Mouse (Mus musculus): Measurements from ENCODE around the gene Wrnip1. TPM values are rescaled to one million over a fixed set of nuclear protein-coding genes. Genes with fewer than 3 reads are reported as not detected.
A peak's percentile ranks its signal among the peaks of the same experiment; 100 is the strongest.

Gene Wrnip1
- polyA plus RNA-seq, 1 experiment from 2014 or later: 15.6 TPM

GRCm38 (mm10) chr13:32802259-32803081 lies 632 bp downstream of the Wrnip1 start, which contains the start of gene D930007J09Rik:
Gene D930007J09Rik (minus strand): TSS chr13:32802849.
- peaks cover 10% of the 10 kb centered on the region for H3K36me3 ChIP-seq (ENCODE audit: control insufficient read depth, insufficient read depth)
- H3K27ac ChIP-seq (ENCODE audit: low read depth, low read length): peak within 1 kb of the TSS; percentile 74
- under 1% methylated on average over 94 of the region's 95 CpGs for WGBS
- H3K9me3 ChIP-seq (ENCODE audit: control insufficient read depth): no peaks in the 10 kb centered on the region
- H3K27me3 ChIP-seq (replicated peaks; ENCODE audit: control insufficient read depth, insufficient read depth, low read length): no peaks in the 10 kb centered on the region
- no peaks in the 10 kb centered on the region for H3K4me1 ChIP-seq (replicated peaks; ENCODE audit: control insufficient read depth, insufficient read depth, low read length)
- no peak for TF ChIP-seq CTCF (IDR thresholded peaks at IDR 0.05; ENCODE audit: low read depth)
- peak within 1 kb of the TSS; percentile 76 for H3K4me2 ChIP-seq (replicated peaks; ENCODE audit: low read depth)
- H3K9ac ChIP-seq (ENCODE audit: low read depth, low read length): peak within 1 kb of the TSS; percentile 72
- peak; percentile 53 for ATAC-seq
- peak within 1 kb of the TSS; percentile 75 for H3K4me3 ChIP-seq (ENCODE audit: low read depth, low read length)

- H3K4me1 ChIP-seq (replicated peaks; ENCODE audit: control insufficient read depth, insufficient read depth, low read length): no peaks in the 10 kb centered on the region
- no peak overlapping the region for H3K9ac ChIP-seq (ENCODE audit: low read depth, low read length)
- no peak overlapping the region for H3K4me3 ChIP-seq (ENCODE audit: low read depth, low read length)
- no peak overlapping the region for H3K27ac ChIP-seq (ENCODE audit: low read depth, low read length)
- H3K36me3 ChIP-seq (ENCODE audit: control insufficient read depth, insufficient read depth): peaks cover 16% of the 10 kb centered on the region
- WGBS: 68% methylated on average over 4 of the region's 4 CpGs
- TF ChIP-seq CTCF (IDR thresholded peaks at IDR 0.05; ENCODE audit: low read depth): no peak
- no peak for ATAC-seq
- H3K27me3 ChIP-seq (replicated peaks; ENCODE audit: control insufficient read depth, insufficient read depth, low read length): no peaks in the 10 kb centered on the region
- H3K9me3 ChIP-seq (ENCODE audit: control insufficient read depth): no peaks in the 10 kb centered on the region
- peak overlapping the region; percentile 76 for H3K4me2 ChIP-seq (replicated peaks; ENCODE audit: low read depth)
Observed at GRCm38 (mm10) chr13:32803701-32804345, 2.0 kb downstream of the Wrnip1 start.

- 85% methylated on average over 7 of the region's 7 CpGs for WGBS
- Histone ChIP-seq H3K4me3 (ENCODE audit: low read depth, low read length) (no peak overlapping the region), H3K4me2 (replicated peaks; ENCODE audit: low read depth) (no peak overlapping the region), H3K9ac (ENCODE audit: low read depth, low read length) (no peak overlapping the region), H3K4me1 (replicated peaks; ENCODE audit: control insufficient read depth, insufficient read depth, low read length) (no peaks in the 10 kb centered on the region), H3K9me3 (ENCODE audit: control insufficient read depth) (no peaks in the 10 kb centered on the region), H3K27me3 (replicated peaks; ENCODE audit: control insufficient read depth, insufficient read depth, low read length) (no peaks in the 10 kb centered on the region), H3K27ac (ENCODE audit: low read depth, low read length) (no peak overlapping the region), H3K36me3 (ENCODE audit: control insufficient read depth, insufficient read depth) (peaks cover 20% of the 10 kb centered on the region)
- ATAC-seq: no peak
- TF ChIP-seq CTCF (IDR thresholded peaks at IDR 0.05; ENCODE audit: low read depth): no peak
Observed at GRCm38 (mm10) chr13:32806820-32807219, 5.0 kb downstream of the Wrnip1 start.

- peaks cover 20% of the 10 kb centered on the region for H3K36me3 ChIP-seq (ENCODE audit: control insufficient read depth, insufficient read depth)
- H3K27ac ChIP-seq (ENCODE audit: low read depth, low read length): no peak overlapping the region
- H3K4me3 ChIP-seq (ENCODE audit: low read depth, low read length): no peak overlapping the region
- WGBS: 94% methylated on average over 3 of the region's 3 CpGs
- no peaks in the 10 kb centered on the region for H3K27me3 ChIP-seq (replicated peaks; ENCODE audit: control insufficient read depth, insufficient read depth, low read length)
- no peak for TF ChIP-seq CTCF (IDR thresholded peaks at IDR 0.05; ENCODE audit: low read depth)
- H3K4me2 ChIP-seq (replicated peaks; ENCODE audit: low read depth): no peak overlapping the region
- H3K4me1 ChIP-seq (replicated peaks; ENCODE audit: control insufficient read depth, insufficient read depth, low read length): no peaks in the 10 kb centered on the region
- no peak for ATAC-seq
- no peak overlapping the region for H3K9ac ChIP-seq (ENCODE audit: low read depth, low read length)
- H3K9me3 ChIP-seq (ENCODE audit: control insufficient read depth): no peaks in the 10 kb centered on the region
Observed at GRCm38 (mm10) chr13:32807624-32808023, 5.8 kb downstream of the Wrnip1 start.

- WGBS: 74% methylated on average over 3 of the region's 3 CpGs
- ATAC-seq: peak; percentile 50; the same call in 1 of the 2 replicates
- no peak overlapping the region for H3K9ac ChIP-seq (ENCODE audit: low read depth, low read length)
- H3K4me2 ChIP-seq (replicated peaks; ENCODE audit: low read depth): no peak overlapping the region
- peaks cover 39% of the 10 kb centered on the region for H3K36me3 ChIP-seq (ENCODE audit: control insufficient read depth, insufficient read depth)
- no peaks in the 10 kb centered on the region for H3K9me3 ChIP-seq (ENCODE audit: control insufficient read depth)
- TF ChIP-seq CTCF (IDR thresholded peaks at IDR 0.05; ENCODE audit: low read depth): no peak
- no peak overlapping the region for H3K4me3 ChIP-seq (ENCODE audit: low read depth, low read length)
- H3K4me1 ChIP-seq (replicated peaks; ENCODE audit: control insufficient read depth, insufficient read depth, low read length): no peaks in the 10 kb centered on the region
- no peaks in the 10 kb centered on the region for H3K27me3 ChIP-seq (replicated peaks; ENCODE audit: control insufficient read depth, insufficient read depth, low read length)
- no peak overlapping the region for H3K27ac ChIP-seq (ENCODE audit: low read depth, low read length)
Observed at GRCm38 (mm10) chr13:32819241-32819640, 17.4 kb downstream of the Wrnip1 start.

- no peaks in the 10 kb centered on the region for H3K27me3 ChIP-seq (replicated peaks; ENCODE audit: control insufficient read depth, insufficient read depth, low read length)
- no peak for TF ChIP-seq CTCF (IDR thresholded peaks at IDR 0.05; ENCODE audit: low read depth)
- ATAC-seq: no peak
- no peak overlapping the region for H3K27ac ChIP-seq (ENCODE audit: low read depth, low read length)
- H3K4me3 ChIP-seq (ENCODE audit: low read depth, low read length): no peak overlapping the region
- 94% methylated on average over 5 of the region's 5 CpGs for WGBS
- H3K4me2 ChIP-seq (replicated peaks; ENCODE audit: low read depth): no peak overlapping the region
- peaks cover 37% of the 10 kb centered on the region for H3K36me3 ChIP-seq (ENCODE audit: control insufficient read depth, insufficient read depth)
- no peaks in the 10 kb centered on the region for H3K4me1 ChIP-seq (replicated peaks; ENCODE audit: control insufficient read depth, insufficient read depth, low read length)
- H3K9ac ChIP-seq (ENCODE audit: low read depth, low read length): no peak overlapping the region
- no peaks in the 10 kb centered on the region for H3K9me3 ChIP-seq (ENCODE audit: control insufficient read depth)
Observed at GRCm38 (mm10) chr13:32819926-32820325, 18.1 kb downstream of the Wrnip1 start.

Measured in intestine, postnatal 0 days (tissue).